Mouse (Mus musculus): ENCODE results near the gene Ccnc. TPM values are rescaled to one million over a fixed set of nuclear protein-coding genes. Genes with fewer than 3 reads are reported as not detected.

Ccnc gene
- 2.5 TPM in 1 of 2 replicates, not detected in the other for polyA plus RNA-seq (2012; ENCODE audit: low replicate concordance)

DNA sequence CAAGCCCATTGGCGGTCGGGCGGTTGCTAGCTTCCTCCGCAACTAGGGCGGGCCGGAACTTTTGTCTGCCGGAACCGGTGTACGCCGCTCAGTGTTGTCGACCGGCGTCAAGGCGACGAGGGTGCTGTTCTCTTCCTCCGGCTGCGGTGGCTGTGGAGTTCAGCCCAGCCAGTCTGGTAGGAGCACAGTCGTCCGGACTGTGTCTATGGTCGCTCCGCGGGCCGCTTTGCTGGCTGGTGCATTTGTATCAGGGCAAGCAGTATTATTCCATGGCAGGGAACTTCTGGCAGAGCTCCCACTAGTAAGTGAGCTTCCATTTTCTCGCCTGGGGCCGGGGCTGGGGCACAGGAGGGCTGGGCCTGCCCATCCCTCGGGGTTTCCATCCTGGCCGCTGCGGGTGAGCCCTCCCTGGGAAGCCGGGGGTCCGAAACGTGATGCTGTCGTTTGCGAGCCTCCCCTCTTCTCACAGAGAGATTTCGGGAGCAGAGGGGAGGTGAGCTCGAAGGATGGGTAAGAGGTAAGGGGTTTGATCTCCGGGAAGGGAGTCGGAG is at the start of gene Ccnc:
Ccnc (plus strand) TSS at position 87 of the 551 bp plus-strand sequence.

DNA sequence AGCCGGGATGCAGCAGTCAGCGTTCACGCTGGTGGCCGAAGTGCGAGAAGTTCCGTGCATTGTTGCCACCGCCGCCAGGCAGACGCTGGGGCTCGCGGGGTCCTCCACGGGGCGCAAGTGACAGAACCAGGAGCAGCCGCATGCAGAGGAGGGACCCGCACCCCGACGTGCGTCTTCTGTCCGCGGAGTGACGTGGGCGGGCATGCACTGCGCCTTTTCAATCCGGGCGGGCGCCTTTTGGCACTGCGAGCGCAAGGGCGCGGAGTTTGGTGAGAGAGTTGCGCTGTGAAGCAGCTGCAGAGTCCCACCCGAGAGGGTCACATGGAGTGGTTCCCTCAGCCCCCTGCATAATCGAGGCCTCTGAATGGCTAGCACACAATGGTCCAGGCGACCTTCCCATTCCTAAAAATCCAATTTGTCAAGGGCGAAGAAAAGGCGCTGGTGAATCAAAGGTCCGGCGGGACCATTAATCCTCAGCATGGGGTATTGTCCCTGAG is 41.9 kb upstream of the Ccnc start, which contains the start of gene Prdm13:
Prdm13 (minus strand) TSS at position 369 of the 497 bp plus-strand sequence.

DNA sequence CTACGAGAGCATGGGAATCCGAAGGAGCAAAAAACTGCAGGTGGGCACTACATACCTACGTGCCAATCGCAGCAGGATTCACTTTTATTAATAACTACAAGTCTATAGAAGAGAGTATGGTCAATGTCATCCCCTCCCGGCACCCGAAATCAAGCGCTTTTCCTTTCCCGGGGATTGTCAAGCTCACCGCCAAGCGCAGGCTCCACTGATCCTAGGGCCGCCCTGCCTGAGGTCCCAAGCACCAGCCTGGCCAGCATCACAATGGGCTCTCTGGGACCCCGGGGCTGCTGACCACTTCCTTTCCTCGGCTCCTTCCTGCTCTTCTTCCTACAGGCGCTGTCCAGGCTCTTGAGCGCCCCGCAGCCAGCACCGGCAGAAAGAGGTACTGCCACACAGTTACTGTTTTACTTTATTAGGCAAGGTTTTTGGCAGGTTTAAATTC is 39.4 kb downstream of the Ccnc start, which contains the start of the genes Usp45 and Tstd3:
Usp45 (plus strand) TSS at position 294 of the 442 bp plus-strand sequence.
Tstd3 (minus strand) TSS at position 350 of the 442 bp plus-strand sequence.

Other genes with a start within 250 kb of the Ccnc start
- not detected in 2 replicates for gene Prdm13, start 41.7 kb upstream of the Ccnc start, polyA plus RNA-seq (2012; ENCODE audit: low replicate concordance)
- 4.2 and 6.5 TPM in 2 replicates for gene Usp45, start 39.5 kb downstream of the Ccnc start, polyA plus RNA-seq (2012; ENCODE audit: low replicate concordance)
- gene Tstd3, start 39.5 kb downstream of the Ccnc start, polyA plus RNA-seq (2012; ENCODE audit: low replicate concordance) = 0.33 and 4.7 TPM in 2 replicates
- gene Pnisr, start 119.9 kb downstream of the Ccnc start, polyA plus RNA-seq (2012; ENCODE audit: low replicate concordance) = 4.2 and 65.4 TPM in 2 replicates
- gene Coq3, start 152.0 kb downstream of the Ccnc start, polyA plus RNA-seq (2012; ENCODE audit: low replicate concordance) = 2.9 and 11.6 TPM in 2 replicates
- not detected in 2 replicates for gene Faxc, start 203.6 kb downstream of the Ccnc start, polyA plus RNA-seq (2012; ENCODE audit: low replicate concordance)